Mouse (Mus musculus): Measurements from ENCODE around the gene Pde4b. TPM values are rescaled to one million over a fixed set of nuclear protein-coding genes. Genes with fewer than 3 reads are reported as not detected.

The Pde4b gene
- total RNA-seq, 4 experiments from 2014 or later, result 53.6 to 108 (median 62.0) TPM

DNA sequence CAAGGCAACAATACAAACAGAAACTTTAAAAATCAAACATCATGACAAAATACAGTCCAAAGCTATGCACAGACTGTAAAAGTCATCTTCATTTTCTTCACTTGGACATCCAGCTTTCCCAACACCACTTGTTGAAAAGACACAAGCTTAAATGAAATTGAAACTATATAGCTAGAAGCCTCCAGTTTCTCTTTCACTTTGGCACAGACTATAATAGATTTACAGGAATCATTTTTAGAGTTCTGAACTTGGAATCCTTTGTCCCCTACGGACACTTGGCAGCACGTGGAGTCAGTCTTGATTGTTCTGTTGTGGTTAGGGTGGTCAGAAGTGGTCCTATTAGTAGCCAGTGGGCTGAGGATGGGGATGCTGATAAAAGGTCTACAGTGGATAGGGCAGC, 191.6 kb downstream of the Pde4b start:
- DNase-seq (ENCODE audit: low spot score in 2 of 2), result no peak

DNA sequence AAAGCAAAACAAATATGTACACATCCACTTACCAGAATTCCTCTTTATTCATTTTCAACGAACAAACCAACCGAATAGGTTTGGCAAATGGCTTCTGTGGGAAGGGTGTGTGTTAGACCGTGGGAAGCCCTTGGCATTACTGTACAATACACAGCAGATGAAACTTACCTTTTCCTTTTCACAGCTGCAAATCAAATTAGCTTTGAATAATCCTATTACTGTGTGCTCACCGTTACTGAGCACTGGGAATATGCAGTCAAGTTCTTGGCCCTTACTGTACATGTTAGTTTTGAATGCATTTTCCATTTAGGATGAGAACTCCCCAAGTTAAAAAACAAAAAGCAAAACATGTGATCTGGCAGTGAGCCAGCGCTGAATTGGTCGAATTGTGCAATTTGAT, 199.8 kb downstream of the Pde4b start:
- no peak for DNase-seq (ENCODE audit: low spot score in 2 of 2)

DNA sequence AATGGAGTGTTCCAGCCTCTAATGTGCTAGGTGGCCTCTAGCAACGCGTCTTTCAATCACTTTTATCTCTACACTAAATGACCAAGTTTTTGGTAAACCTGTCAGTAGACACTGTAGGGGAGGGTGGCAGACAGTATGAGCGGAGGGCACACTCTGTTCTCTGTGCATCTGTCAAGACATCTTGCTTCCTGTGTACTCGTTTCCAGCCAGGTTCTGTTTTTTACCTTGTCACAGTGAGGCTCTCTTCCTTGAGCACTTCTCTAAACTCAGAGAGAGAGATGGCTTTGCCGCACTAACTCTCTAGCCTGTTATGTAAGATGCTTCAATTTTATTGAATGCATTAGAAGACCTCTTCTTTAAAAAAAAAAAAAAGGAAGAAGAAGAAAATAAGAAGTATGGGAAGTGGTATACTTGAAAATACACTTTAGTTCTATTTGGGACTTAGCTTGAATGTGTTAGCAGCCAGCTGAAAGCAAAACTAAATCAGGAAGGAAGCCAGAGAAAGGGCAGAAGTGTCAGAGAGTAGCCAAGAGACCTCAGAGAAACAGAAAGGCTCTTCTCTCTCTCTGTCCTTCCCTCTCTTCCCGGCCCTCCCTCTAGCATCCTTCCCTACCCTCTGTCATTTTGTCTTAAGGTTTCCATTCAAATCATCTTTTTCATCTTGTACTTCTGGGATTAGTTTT, 202.8 kb downstream of the Pde4b start:
- no peak for DNase-seq (ENCODE audit: low spot score in 2 of 2)

DNA sequence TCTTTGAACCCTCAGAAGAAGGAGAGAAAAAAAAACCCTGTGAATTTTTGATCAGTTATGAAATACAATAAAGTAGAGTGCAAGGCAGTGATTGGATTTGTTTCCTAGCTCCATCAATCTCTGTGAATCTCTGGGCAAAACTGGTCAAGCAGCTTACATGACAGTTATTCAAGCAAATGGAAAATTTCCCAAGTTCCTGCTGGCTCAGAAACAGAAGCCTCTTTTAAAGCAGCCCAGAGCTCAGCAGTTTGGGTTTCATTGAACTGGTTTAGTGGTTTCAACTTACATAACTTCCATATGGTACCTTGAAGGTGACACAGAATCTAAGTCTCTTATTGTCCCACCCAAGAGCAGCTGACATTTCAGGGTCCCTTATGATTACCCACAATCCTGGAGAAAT, 210.2 kb downstream of the Pde4b start:
- no peak for DNase-seq (ENCODE audit: low spot score in 2 of 2)

- no peak for DNase-seq (ENCODE audit: low spot score in 2 of 2)
Measured at GRCm38 (mm10) chr4:102302568-102302967, 215.2 kb downstream of the Pde4b start.

GRCm38 (mm10) chr4:102307661-102308297, 220.4 kb downstream of the Pde4b start:
- DNase-seq (ENCODE audit: low spot score in 2 of 2), result no peak

DNA sequence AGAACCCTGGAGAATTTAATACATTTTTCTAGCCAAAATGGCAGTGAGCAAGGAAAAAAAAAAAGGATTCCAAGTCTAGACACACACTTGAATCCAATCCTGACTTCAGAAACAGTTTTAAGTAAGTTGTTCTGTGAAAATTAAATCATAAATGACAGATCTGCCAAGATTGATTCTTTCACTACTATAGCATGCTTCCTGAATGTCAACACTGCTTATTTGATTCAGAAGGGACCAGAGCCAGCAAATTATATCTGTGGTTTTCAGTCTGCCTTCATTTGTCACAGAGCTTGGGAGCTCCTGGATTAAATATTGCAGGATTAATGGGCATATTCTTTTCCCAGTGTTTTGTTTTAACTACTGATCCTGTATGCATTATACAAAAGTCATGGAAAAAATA, 223.3 kb downstream of the Pde4b start:
- no peak for DNase-seq (ENCODE audit: low spot score in 2 of 2)

DNA sequence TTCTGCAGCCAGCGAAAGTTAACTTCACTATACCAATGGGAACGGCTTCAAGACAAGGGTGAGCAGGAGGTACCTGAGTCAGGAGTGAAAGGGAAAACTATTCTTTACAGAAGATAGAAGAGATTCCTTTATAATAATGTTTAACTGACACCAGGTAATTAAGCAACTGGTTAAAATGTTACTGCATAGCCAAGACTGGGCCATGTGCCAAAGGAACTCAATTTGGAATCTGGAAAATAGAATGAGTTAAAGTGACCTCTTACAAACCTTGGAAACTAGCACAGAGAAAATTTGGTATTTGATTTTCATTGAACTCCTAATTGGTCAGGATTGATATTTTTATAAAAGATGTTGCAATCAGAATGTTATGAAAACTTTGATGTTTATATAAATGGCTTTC, 228.7 kb downstream of the Pde4b start:
- no peak for DNase-seq (ENCODE audit: low spot score in 2 of 2)

- DNase-seq (ENCODE audit: low spot score in 2 of 2), result no peak
Measured at GRCm38 (mm10) chr4:102316699-102317285, 229.4 kb downstream of the Pde4b start.

DNA sequence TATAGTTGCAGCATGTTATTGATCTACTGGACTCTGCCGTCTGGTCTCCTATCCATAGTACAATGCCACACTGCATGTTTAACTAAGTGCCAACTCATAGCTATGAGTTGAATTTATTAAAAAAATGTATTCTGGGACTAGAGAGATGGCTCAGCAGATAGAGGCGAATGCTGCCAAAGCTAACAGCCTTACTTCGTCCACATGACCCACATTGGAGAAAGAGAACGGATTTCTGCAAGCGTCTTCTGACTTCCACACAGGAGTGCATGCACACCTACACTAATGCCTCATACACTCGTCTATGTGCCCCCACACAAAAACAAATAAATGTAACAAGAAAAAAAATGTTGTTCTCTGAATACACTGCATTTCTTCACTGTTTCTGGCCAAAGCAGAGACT, 231.3 kb downstream of the Pde4b start:
- DNase-seq (ENCODE audit: low spot score in 2 of 2), result no peak

DNA sequence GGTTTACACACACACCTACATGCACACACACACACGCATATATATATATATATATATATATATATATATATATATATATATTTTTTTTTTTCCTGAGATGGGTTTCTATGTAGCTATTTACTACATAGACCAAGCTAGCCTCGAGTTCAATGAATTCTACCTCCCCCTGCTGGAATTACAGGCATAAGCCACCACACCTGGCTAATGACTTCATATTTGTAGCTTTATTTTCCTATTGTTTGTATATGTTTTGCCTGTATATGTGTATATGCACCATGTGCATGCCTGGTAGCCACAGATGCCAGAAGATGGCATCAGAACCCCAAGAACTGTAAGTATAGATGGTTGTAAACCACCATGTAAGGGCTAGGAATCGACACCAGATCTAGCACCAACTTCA, 234.0 kb downstream of the Pde4b start:
- no peak for DNase-seq (ENCODE audit: low spot score in 2 of 2)

- DNase-seq (ENCODE audit: low spot score in 2 of 2), result no peak
Measured at GRCm38 (mm10) chr4:102332386-102332785, 245.0 kb downstream of the Pde4b start.

DNA sequence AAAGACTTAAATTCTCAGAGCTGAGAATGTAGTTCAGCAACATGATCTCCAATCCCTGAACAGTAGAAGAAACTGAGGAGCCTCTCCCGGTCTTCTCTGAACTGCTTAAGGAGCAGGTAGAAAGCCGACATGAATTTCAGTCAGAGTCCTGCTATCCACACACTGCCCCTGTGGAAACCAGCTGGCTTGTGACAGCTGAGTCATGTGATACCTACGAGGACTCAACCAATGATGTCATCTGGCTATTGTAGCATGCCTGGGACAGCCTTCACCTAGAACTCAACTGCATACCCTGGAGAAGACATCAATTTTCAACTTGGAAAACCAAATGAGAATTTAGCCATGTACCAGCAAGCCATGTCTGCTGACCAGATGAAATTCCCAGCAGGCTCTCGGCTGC, 245.5 kb downstream of the Pde4b start:
- no peak for DNase-seq (ENCODE audit: low spot score in 2 of 2)

GRCm38 (mm10) chr4:102346911-102347492, 259.7 kb downstream of the Pde4b start:
- no peak for DNase-seq (ENCODE audit: low spot score in 2 of 2)

DNA sequence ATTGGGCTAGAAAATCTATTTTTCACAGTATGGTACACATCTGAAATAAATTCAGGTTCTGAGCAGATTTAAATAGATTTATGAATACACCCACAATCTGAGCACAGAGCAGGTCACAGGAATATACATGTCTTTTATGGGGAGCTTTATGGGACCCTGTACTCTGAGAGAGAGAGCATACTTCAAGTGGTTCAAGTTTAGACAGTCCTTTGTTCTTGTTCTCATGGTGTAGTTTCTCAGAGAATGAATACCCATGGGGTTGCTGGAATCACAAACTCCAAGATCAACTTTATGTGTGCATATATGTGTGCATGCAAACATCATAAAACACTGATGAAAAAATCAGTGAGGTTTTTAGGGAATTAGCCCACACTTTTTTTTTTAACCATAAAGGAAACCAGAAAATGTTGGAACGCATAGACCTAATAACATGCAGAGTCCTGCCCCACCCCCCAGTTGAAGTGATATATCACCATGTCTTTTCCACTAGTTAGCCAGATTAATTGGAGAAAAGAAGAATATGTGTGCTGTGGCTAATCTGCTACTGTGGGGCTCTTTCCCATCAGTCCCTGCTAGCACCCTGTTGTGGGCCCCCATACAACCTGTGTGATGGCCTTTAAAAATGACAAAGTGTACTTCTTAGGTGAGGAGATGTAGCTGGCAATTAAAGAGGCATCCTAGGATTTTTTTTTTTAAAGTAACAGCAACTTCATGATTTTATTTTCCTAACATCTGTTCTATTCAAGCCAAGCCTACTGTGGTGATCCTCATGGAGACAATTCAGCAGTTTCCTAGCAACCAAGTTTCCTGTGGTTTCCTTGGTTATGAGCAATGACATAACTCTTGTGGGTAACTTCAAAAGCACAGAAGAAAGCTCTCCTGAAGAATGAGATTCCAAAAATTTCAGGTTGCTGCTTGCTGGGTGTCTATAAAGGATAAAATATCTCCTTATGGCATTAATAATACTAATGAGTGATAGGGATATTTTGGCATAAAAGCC, 264.4 kb downstream of the Pde4b start:
- DNase-seq (ENCODE audit: low spot score in 2 of 2), result no peak

DNA sequence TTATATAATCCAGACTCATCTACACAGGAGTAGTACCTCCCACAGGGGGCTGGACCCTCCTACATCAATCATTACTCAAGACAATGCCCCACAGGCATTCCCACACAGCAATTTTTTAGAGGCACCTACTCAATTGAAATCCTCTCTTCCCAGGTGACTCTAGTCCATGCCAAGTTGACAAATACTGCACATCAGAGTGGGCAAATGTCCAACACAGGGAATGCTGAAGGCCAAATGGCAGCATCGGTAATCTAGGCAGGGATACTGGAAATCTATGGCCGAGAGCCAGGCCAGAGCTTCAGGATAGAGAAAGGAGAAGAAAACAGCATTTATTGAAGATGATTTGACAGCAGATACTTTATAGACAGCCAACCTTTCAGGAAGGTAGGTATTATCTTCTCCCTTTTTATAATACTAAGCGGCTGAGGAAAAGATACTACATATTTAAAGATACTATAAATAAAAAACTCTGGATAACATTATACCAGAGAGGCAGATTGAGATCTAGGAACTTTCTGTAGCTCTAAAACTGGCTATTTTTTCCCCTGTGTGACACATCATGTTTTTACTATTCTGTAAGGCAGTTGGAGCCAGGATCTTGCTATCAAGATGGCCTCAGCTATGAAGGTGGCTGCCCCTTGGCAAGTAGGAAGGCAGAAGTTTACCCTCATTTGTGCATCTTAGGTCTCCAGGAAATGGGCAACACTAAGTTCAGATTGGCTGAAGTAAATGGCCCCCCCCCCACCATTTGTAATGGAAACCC, 266.5 kb downstream of the Pde4b start:
- DNase-seq (ENCODE audit: low spot score in 2 of 2), result no peak

DNA sequence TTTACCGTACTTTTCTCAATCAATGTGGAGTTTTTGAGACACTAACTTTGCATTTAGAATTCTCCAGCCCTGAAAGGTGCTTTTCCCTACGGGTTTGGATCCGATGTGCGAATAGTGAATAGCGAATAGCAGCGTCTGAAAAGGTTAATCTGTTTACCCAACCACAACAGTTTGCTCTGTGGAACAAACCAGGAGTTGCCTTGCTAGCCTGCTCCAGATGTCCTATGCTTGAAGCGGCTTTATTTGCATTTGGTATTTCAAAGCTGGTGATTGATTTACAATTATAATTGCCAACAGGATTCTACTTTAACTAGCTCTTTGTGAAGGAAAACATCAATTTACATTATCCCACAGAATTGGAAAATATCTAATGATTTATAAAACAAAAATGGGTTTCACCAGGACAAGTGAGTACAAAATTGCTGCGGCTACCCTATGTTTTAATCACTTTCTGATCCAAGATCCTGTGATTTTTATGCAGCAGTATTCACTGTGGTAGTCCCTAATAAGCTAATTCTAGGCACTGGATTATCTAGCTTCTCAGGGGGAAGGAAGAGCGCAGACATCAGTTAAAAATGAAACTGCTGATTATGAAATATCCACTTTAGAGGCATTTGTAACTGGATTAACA, 280.9 kb downstream of the Pde4b start:
- DNase-seq (ENCODE audit: low spot score in 2 of 2), result no peak

- DNase-seq (ENCODE audit: low spot score in 2 of 2), result no peak
Measured at GRCm38 (mm10) chr4:102374614-102375013, 287.3 kb downstream of the Pde4b start.

- no peak for DNase-seq (ENCODE audit: low spot score in 2 of 2)
Measured at GRCm38 (mm10) chr4:102382763-102383505, 295.6 kb downstream of the Pde4b start.
